Mouse (Mus musculus) urinary bladder, postnatal 4 days (tissue): Measurements from ENCODE around the gene B3gnt7.
A peak's percentile ranks its signal among the peaks of the same experiment; 100 is the strongest.
"Not testable (repeated sequence)": the region's sequence is repeated elsewhere in the genome, so short reads cannot be mapped to it uniquely, and the experiment has no call there.

Experiments
- DNase-seq, 2 experiments: peaks; one replicate each; pipeline ENCODE4 v3.0.0; 2021 to 2022; ENCODE audit warnings: low spot score in 2 of 2

Gene B3gnt7

DNA sequence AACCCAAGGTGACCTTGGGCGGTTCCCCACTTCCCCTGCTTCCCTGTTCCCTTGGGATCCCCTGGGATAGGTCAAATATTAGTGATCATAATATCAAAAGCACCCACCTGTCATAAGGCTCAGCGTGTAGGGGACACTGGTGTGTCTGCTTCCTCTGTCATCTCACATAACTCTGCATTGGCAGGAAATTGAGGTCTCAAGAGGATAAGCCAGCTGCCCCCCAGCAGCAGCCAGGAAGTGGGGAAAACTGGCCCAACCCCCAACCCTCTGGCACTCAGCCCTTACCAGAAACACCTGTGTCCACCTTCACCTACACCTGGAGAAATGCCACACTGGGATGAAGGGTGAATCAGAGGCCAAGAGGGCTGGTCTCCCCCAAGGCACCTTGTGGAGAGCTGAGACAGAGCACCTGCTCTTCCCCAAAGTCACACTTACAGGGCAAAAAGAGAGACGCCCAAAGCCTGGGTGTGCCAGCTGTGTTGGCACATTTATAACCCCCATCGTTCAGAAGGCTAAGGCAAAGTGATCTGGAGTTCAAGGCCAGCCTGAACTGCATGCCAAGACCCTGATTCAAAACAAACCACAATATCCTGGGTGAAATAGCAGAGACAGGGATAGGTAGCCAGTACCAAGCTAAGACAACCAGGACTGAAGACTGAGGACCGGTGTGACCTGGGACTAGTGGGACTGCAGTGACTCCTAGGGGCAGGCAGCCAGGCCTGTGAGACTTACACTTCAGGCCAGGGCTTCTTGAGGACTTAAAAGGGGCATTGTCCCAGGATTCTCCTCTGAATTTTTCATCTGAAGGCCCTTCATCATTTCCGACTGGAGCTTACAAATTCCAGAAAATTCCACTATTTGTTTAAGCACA, 1.2 kb upstream of the B3gnt7 start:
- DNase-seq: no peak

DNA sequence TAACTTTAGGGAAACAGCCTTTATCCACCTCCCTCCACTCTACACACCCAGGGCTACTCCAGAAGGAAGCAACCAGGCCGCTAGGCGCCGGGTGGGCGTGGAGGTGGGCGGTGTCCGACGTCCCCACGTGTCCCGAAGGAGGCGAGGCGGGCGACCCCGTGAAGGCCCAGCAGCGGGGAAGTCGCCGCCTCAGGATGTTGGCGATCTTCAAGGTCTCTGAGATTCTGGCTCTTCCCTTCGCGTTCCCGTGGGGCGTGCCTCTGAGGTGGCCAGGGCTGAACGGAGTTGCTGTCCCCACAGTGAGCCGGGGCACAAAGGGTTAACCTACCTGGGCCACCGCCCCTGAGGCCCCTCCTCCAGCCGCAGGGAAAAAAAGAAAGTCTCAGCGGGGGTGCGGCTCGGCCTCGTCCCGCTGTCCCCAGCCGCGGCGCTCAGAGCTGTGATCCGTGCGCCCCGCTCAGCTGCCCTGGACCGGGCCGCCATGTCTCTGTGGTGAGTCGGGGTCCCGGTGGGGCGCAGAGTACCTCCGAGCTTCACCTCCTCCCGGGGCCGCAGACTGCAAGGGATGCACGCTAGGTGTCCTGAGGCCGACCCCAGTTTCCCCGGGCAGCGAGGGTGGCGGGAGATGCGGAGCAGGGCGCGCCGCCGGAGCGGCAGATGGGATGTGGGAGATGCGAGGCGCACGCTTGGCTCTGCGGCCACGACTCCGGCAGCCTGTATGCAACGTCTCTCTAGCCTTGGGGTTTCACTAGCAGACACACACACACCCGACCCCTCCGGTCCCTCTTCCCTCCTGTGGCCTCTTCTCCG, 636 bp downstream of the B3gnt7 start:
- peak; percentile 74 to 79 for DNase-seq

GRCm38 (mm10) chr1:86303873-86304250, 1.2 kb downstream of the B3gnt7 start:
- no peak for DNase-seq

DNA sequence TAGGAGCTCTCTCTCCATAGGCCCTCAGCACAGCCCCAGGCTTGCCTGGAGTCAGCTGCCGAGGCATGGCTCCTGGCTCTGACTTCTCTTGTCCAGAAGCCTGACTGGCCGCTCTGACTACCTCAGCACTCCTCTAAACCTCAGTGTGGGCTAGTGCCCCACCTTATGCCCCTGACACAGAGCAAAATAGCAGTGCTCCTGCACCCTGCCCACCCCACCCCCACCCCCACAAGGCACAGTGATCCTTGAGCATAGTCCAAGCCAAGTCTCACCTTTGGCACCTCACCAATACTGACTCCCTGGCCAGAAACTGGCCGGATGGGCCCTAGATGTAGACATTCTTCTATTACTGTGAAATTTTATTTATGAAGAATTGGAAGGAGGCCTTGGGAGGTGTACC, 4.1 kb downstream of the B3gnt7 start:
- DNase-seq: no peak

GRCm38 (mm10) chr1:86307177-86307762, 4.6 kb downstream of the B3gnt7 start:
- no peak for DNase-seq

DNA sequence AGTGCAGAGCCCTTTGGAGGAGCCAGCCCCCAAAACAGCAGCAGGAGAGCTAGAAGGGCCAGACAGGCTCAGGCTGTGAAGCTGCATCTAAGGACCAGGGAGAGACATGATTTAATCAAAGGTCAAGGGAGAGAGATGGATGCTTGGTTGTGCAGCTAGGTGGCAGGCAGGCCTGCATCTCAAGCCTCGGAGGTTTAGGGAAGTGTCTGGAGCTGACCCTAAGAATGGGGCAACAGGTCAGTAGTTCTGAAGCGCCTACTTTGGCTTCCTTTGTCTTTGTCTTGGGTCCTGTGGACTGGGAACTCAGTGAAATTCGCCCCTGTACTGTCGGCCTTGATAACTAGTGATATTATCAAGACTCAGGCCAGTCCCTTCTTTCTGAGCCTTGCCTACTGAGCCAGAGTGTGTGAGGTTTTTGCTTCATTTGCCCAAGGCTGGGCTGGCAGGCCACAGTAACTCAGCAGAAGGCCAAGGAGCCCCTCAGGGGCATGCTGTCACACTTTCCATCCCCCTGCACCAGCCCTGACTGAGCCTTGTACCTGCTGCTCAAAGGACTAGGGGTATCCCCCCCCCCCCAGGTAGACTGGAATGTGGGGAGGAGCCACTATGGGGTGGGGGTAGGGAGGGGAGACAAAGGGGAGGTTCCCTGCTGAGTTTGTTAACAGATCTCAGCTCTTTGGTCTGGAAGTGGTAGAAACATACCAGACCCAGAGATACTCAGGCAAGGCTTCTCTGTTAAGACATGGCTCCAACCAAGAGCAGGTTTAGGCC, 5.4 kb downstream of the B3gnt7 start:
- no peak for DNase-seq

DNA sequence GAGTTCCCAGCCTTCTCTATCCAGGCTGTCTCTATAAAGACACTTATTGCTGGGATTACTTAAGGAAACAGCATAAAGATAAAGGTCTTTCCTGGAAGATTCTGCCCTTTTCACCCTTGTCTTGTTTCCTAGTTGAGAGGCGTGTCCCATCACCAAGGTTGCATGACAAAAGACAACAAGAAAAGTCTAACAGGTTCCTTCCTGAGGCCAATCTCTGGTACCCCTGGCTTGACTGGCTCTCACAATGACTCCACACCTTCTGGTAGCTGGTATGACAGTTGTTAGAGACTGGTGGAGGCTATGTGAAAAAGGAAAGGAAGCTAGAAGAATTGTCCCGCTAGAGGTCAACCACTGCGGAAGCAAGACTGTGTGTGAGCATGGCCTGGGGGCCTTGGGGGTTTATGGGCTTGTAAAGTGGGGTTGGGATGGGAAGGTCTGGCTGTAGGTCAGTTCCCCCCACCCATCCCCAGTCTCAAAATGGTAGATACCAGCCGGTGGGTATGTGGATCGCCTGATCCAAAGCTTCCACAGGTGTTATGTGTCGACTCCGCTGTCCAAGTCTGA, 6.7 kb downstream of the B3gnt7 start:
- DNase-seq: no peak

DNA sequence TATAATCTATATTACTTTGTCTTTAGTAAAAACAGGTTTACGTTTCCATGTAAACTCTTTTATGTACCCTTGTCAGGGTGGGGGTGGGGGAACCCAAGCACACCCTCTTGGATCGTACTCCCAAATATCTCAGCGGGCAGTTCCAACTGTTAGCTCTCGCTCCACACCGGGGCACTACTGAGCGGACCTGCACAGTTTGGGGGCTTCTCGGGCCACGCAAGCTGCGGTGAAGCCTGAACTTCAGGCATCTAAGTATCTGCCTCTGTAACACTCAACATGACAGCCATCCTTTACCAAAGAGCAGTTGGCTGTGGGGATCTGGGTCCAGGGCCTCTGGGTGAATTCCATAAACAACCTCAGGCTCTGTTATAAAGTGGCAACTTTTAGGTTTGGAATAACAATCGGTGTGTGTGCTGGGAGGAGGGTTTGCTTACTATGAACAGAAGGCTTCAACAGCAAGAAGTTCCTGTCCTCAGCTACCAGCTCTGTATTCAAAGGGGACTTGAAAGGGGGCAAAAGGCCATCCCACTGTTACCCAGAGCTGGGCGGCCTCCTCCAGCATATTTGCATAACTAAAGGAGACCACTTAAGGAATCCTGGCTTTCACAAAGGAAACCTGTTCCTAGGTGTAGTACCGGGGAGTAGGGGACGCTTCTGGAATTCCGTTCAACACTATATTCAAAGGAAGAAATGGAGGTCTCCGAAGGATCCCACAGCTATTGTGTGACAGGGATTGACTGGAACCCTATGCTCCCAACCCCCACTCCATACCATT, 8.1 kb downstream of the B3gnt7 start:
- DNase-seq: no peak

- no peak for DNase-seq
These were observed 8.9 kb downstream of the B3gnt7 start for GRCm38 (mm10) chr1:86311467-86312005.

DNA sequence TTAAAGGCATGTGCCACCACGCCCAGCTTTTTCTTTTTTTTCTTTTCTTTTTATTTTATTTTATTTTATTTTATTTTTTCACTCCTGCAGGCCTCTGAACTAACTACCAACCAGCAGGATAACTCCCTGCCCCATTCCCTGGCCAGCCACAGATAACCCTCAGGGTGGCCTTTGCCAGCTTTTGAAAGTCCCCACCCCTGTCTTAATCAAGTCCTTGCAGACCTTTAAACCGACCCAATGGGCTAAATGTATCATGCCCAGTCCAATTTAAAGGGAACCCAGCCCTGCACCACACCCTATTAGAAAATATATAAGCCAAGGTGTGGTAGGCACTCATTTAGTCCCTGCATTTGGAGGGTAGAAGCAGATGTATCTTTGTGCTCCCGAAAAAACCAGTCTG, 9.6 kb downstream of the B3gnt7 start:
- DNase-seq: no peak

GRCm38 (mm10) chr1:86313096-86313771, 10.6 kb downstream of the B3gnt7 start:
- DNase-seq: no peak

- no peak for DNase-seq
These were observed 11.1 kb downstream of the B3gnt7 start for GRCm38 (mm10) chr1:86313772-86314125.

DNA sequence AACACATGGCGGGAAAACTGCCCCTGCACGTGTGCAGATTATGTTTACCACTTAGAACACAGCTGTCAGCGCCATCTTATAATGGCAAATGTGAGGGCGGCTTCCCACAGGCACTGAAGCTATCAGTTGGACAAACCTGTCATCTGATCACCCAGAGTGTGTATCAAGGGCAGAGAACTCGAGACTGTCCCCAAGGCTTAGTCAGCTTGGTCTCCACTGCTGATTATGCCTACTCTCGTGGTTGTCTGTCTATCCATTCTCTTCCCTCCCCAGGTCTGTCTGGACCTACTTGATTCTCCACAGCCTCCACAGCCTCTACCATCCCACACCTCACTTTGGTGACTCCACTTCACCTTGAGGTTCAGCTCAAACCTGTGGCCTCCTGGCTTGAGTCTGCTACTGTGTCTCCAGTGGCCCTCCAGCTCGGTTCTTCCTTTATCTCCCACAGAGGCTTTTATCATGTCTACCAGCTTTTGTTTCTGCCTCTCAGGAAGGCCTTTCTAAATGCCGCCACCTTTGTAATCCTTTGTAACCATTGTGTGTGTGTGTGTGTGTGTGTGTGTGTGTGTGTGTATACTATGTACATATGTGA, 18.3 kb downstream of the B3gnt7 start:
- no peak for DNase-seq

GRCm38 (mm10) chr1:86336330-86336729, 33.7 kb downstream of the B3gnt7 start:
- no peak for DNase-seq

GRCm38 (mm10) chr1:86339156-86339812, 36.7 kb downstream of the B3gnt7 start:
- DNase-seq: peak; percentile 53 to 76

GRCm38 (mm10) chr1:86341096-86341495, 38.5 kb downstream of the B3gnt7 start:
- not testable (repeated sequence) for DNase-seq

DNA sequence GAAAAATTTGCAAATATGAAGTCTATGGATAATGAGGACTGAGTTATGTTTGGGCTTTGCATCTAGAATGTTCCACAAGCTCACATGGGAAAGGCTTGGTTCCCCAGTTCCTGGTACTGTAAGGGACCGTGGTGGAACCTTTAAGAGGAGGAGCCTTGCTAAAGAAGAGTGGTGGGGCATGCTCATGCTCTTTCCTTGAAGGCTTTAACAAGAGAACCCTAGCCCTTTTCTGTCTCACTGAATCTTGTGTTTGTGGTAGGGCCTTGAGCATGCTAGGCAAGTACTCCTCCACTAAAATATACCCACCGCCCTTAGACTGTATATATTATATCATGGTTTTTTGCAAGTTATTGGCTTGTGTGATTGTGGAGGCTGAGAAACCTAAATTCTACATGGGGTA, 39.7 kb downstream of the B3gnt7 start:
- DNase-seq: no peak

DNA sequence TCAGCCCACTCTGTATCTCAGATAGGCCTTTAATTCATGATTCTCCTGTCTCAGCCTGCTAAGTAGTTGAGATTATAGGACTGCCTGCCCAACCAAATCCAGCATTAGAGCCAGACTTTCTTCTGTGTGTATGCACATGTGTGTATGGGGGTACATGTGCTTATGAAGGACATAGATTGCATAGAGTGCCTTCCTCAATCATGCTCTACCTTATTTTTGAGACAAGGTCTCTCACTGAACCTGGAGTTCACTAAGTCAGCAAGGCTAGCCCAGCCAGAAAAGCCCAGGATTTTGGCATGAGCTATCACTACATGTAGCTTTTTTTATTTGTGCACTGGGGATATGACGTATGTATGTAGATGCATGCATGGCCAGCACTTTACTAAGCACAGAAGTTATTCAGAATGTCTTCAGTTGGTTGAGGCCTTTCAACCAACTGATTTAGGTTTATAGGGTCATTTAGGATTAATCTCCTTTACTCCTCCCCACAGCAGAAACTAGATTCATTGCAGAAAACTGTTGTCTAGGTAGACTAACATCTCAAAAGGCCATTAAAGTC, 40.5 kb downstream of the B3gnt7 start:
- no peak for DNase-seq
